Comparison of ENCODE assay signal across 16 mouse cellular contexts in genomic region chr9:112231935-112232575, GRCm38 (mm10). TPM values are rescaled to one million over a fixed set of nuclear protein-coding genes. Genes with fewer than 3 reads are reported as not detected.
DNase-seq lines count a peak whose midpoint lies in the region; ATAC-seq and TF ChIP-seq lines count a peak whose summit lies in the region.
"Had no signal": no experiment of that assay in that cellular context is flagged by ENCODE, and none has a peak within 500 bp of the region (broad histone marks: within the 10 kb centered on the region; RNA-seq: fewer than 3 reads in every experiment).

No protein-coding gene starts in this region.

- no peaks in the 10 kb centered on the region for H3K79me2 ChIP-seq in myocyte (ENCODE audit: control insufficient read depth, insufficient read depth)

- peak overlapping the region; percentile 66 for H3K4me3 ChIP-seq in left cerebral cortex, adult 2 months
- peak overlapping the region; percentile 58 for H3K4me3 ChIP-seq in forebrain, embryonic 14.5 days (ENCODE audit: low read depth, low read length)
- no peak overlapping the region for H3K4me3 ChIP-seq in myocyte
- H3K4me3 ChIP-seq: embryonic facial prominence, embryonic 10.5 days; limb, embryonic 12.5 days had no signal

- peak overlapping the region; percentile 74 for H3K4me2 ChIP-seq in forebrain, embryonic 14.5 days (ENCODE audit: low read length)
- peak overlapping the region; percentile 12 for H3K4me2 ChIP-seq in myocyte (ENCODE audit: low read depth)
- H3K4me2 ChIP-seq: limb, embryonic 12.5 days had no signal

- TF ChIP-seq CTCF in left cerebral cortex, adult 2 months (IDR thresholded peaks at IDR 0.05), result no peak

- 0 out of 2 replicates have a peak, but pooled peaks cover 2% of the 10 kb centered on the region for H3K4me1 ChIP-seq in forebrain, embryonic 14.5 days (ENCODE audit: control insufficient read depth, insufficient read depth, low read length)

- H3K27me3 ChIP-seq in forebrain, embryonic 14.5 days (replicated peaks; ENCODE audit: control insufficient read depth, insufficient read depth, low read length), result peaks cover 10% of the 10 kb centered on the region
- H3K27me3 ChIP-seq in myocyte (ENCODE audit: control insufficient read depth, insufficient read depth, insufficient read length), result peaks cover 9% of the 10 kb centered on the region

- H3K36me3 ChIP-seq in forebrain, embryonic 14.5 days (ENCODE audit: control insufficient read depth, insufficient read depth, low read length), result no peaks in the 10 kb centered on the region
- no peaks in the 10 kb centered on the region for H3K36me3 ChIP-seq in myocyte (ENCODE audit: control insufficient read depth, insufficient read depth)
- H3K36me3 ChIP-seq: embryonic facial prominence, embryonic 10.5 days; G1E; limb, embryonic 12.5 days had no signal

- intact Hi-C loops in left cerebral cortex, adult 2 months (cut with DNase I), result loop anchor here (5.0 to 10.0 kb wide), 8 partner anchors 203 to 1400 kb away; no protein-coding TSS in a partner anchor

- peak overlapping the region; percentile 93 for H3K27ac ChIP-seq in left cerebral cortex, adult 2 months
- H3K27ac ChIP-seq in forebrain, embryonic 14.5 days (ENCODE audit: low read depth, low read length), result peak overlapping the region; percentile 15; the same call in 1 of the 2 replicates
- H3K27ac ChIP-seq: embryonic facial prominence, embryonic 10.5 days; limb, embryonic 12.5 days had no signal

- no peak for TF ChIP-seq POLR2A in myocyte (IDR thresholded peaks at IDR 0.05; ENCODE audit: insufficient read length, low read depth)

- 52% methylated on average over 8 of the region's 8 CpGs for WGBS in forebrain, embryonic 14.5 days

- DNase-seq in cerebellum, postnatal 10 days, result peak; percentile 45 to 65
- DNase-seq in left cerebral cortex, adult 2 months (ENCODE audit: extremely low spot score in 1 of 2, low spot score in 2 of 2), result no peak
- DNase-seq in left cerebral cortex, adult 9 months (ENCODE audit: low spot score in 2 of 2), result no peak
- DNase-seq in forebrain, embryonic 14.5 days (ENCODE audit: low spot score), result peak; percentile 25
- DNase-seq in ovary, postnatal 10 days (ENCODE audit: low spot score), result no peak
- no peak for DNase-seq in kidney, postnatal 14 days
- DNase-seq: heart, adult 11 months; heart, postnatal 36 days; kidney, adult 9 months; layer of hippocampus, adult 9-11 months; lung, adult 18-20 months had no signal

- H3K9me3 ChIP-seq in forebrain, embryonic 14.5 days (replicated peaks; ENCODE audit: control insufficient read depth, low read length), result no peaks in the 10 kb centered on the region
- H3K9me3 ChIP-seq: embryonic facial prominence, embryonic 10.5 days; limb, embryonic 12.5 days had no signal

- H3ac ChIP-seq in myocyte (ENCODE audit: control insufficient read depth, insufficient read length), result no peak overlapping the region

- no peak for ATAC-seq in cerebellum, adult (ENCODE audit: insufficient number of reproducible peaks, low FRiP score, low TSS enrichment)
- no peak for ATAC-seq in forebrain, embryonic 14.5 days

- peak overlapping the region; percentile 84 for H3K9ac ChIP-seq in forebrain, embryonic 14.5 days (ENCODE audit: low read length)
- H3K9ac ChIP-seq: limb, embryonic 12.5 days had no signal

TF ChIP-seq in myocyte, 11 proteins besides CTCF, POLR2A, EP300 and RAD21:
- TF ChIP-seq MYOG (IDR thresholded peaks at IDR 0.05; ENCODE audit: control insufficient read depth in 1 of 3, insufficient read depth in 1 of 3, insufficient read length in 2 of 3, low read depth in 2 of 3) (no peak), TCF3 (IDR thresholded peaks at IDR 0.05; ENCODE audit: insufficient read length, low read depth) (no peak), USF1 (IDR thresholded peaks at IDR 0.05; ENCODE audit: low read depth) (no peak), CEBPB (IDR thresholded peaks at IDR 0.05; ENCODE audit: insufficient read depth, poor library complexity, severe bottlenecking) (no peak), POLR2AphosphoS2 (IDR thresholded peaks at IDR 0.05; ENCODE audit: insufficient read length, low read depth) (no peak), E2F4 (IDR thresholded peaks at IDR 0.05; ENCODE audit: insufficient read depth) (no peak), TCF12 (IDR thresholded peaks at IDR 0.05; ENCODE audit: insufficient read depth, poor library complexity, severe bottlenecking) (no peak), MAX (IDR thresholded peaks at IDR 0.05; ENCODE audit: low read depth) (no peak), MYOD1 (IDR thresholded peaks at IDR 0.05; ENCODE audit: control insufficient read depth in 1 of 3, insufficient read length in 2 of 3, low read depth in 2 of 3) (no peak), REST (IDR thresholded peaks at IDR 0.05; ENCODE audit: insufficient read depth, insufficient read length) (no peak)

RNA-seq across cellular contexts. Expression of gene Arpp21, which starts 3.7 kb away (rescaled TPM):
- total RNA-seq in left cerebral cortex, adult 2 months (2021), result 100 to 1,000 TPM; 762 to 763 TPM
- 29.2 and 37.4 TPM in 2 replicates for polyA plus RNA-seq in forebrain, embryonic 14.5 days (2014; fragmentation: Nextera tagmentation; extraction: Ambion mirVana)
- polyA plus RNA-seq in myocyte (2012; fragmentation: generic; extraction: Trizol), result 36.1 TPM
- polyA plus RNA-seq: G1E had no signal

Comparison
In these comparisons a context has a peak if more than half of its experiments do, and no peak if none do; other contexts are left out.
1. DNase-seq: peak in cerebellum, postnatal 10 days (2 of 2) and forebrain, embryonic 14.5 days (single experiment); none in left cerebral cortex, adult 2 months (0 of 2), left cerebral cortex, adult 9 months (0 of 2), ovary, postnatal 10 days (single experiment) and kidney, postnatal 14 days (single experiment).